Mouse (Mus musculus) small intestine, adult 2 months (tissue): Measurements from ENCODE around the gene Mcur1.

ENCODE experiments used
- CTCF ChIP-seq: fragments of 200-500 bp; IDR thresholded peaks from 2 replicates; pipeline ENCODE4 v1.5.1; 2012; ENCODE audit warnings: low read depth, mild to moderate bottlenecking, control low read depth, inconsistent platforms, low read length, moderate library complexity, mixed read lengths; ENCODE audit not compliant: insufficient replicate concordance, insufficient read length; ENCODE audit errors: extremely low read depth
- POLR2A ChIP-seq: fragments of 200-500 bp; IDR thresholded peaks from 2 replicates; pipeline ENCODE4 v1.6.1; 2012; ENCODE audit warnings: low read depth, mild to moderate bottlenecking, control low read depth, inconsistent platforms, low read length, moderate library complexity

DNA sequence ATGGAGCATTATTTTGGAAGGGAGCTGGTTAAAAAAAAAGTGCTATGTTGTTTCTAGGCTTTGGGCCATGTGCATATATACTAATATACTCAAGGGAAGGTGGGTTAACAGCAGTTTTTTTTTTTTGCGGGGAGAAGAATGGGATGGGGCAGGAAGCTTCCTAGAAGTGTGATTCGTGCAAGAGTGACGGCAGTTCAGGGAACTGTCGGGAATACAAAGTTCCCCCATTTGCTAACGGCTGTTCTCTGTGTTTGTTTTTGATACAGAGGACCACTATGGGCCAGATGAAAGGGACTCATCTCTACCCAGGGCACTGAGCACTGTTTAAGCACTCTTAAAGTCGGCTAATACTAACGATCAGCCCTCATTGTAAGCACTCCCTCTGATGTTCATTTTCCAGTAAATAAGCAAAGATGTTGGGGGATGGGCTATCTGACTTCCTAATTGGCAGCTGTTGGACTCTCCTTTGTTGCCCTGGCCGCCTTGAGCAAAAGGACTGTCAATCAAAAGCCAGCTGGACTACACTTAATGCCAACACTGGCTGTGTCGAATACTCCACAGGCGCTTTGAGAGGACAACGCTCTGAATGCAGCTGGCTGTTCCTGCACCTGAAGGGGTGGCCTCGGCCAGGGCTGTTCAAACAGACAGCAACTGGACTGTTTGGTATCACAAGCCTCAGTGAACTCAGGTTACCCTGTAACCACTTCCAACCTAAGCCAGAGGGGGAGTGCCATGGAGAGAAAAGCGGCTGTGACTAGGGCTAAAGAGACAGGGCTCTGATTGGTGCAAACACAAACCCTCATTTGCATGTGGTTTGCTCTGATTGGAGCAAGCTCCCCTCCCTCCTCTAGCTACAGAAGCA lies 28.9 kb downstream of the Mcur1 start:
- TF ChIP-seq CTCF (no peak), POLR2A (no peak)
